Mouse (Mus musculus) MN1 (cell line): Measurements from ENCODE around the gene Hdac7.

Experiments used
- DNase-seq: peaks from one replicate; pipeline ENCODE4 v3.0.0-alpha.2; 2016; ENCODE audit warnings: low spot score

Hdac7 gene

DNA sequence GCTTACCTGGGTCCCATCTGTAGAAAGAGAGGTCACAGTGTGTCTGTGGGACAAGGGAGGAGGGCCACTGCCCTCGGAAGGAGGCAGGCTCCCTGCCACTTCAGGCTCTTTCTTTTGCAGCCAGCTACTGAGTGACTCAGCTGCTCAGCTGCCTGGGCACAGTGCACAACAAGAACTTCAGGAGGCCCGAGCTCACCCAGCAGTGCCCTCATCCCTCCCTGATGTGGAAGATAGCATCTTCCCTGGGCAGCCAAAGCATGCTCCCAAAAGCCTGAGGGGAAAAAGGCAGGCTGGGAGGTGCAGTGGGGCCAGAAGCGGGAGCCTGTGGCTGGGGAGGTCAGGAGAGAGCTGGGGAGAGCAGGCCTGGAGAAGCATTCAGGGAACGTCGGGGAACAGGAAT, 29.6 kb downstream of the Hdac7 start:
- DNase-seq, result peak; percentile 65

- peak; percentile 87 for DNase-seq
Observed at GRCm38 (mm10) chr15:97813452-97814204, 30.7 kb downstream of the Hdac7 start.

- no peak for DNase-seq
Observed at GRCm38 (mm10) chr15:97812875-97813274, 31.4 kb downstream of the Hdac7 start.

DNA sequence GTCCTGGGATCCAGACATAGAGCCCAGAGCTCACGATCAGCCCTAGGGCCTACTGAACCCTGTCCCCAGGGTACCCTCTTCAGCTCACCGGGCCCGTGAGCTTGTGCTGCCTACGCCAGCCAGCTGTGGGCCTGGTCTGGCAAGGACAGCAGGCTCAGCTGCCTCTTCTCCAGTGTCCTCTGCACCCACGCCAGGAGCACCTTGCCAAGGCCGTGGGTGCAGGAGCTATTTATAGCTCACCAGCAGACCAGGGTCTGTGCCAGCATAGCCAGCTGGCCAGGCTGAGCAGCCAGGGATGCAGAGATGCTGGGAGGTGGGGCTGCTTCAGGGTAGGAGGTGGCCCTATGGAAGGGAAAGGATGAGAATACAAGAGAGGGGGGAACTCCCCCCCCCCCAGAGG, 32.2 kb downstream of the Hdac7 start:
- DNase-seq, result peak; percentile 95

DNA sequence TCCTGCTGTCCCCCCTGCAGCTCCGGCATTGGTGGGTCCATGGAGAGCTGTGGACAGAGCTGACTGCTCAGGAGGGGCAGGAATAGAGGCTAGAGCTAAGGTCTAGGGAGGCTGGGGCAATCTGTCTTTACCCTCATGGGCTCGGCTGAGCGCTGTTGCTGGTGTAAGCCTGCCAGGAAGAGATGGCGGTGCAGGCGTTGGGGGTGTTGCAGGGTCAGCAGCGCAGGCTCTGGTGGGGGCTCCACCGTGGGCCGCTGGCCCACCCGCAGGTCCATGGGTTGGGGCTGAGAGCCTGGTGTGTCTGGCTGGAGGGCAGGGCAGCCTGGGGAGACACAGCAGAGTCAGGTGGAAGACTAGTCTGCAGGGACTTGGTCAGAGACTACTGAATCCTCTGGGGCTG, 33.0 kb downstream of the Hdac7 start:
- DNase-seq, result no peak

DNA sequence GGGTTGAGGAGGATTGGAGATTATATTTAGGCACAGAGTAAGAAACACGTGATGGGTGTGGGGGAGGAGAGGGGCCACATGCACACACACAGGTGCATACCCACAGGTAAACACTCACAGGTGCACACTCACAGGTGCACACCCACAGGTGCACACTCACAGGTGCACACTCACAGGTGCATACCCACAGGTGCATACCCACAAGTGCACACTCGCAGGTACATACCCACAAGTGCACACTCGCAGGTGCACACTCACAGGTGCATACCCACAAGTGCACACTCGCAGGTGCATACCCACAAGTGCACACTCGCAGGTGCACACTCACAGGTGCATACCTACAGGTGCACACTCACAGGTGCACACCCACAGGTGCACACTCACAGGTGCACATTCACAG, 33.9 kb downstream of the Hdac7 start:
- DNase-seq, result no peak

DNA sequence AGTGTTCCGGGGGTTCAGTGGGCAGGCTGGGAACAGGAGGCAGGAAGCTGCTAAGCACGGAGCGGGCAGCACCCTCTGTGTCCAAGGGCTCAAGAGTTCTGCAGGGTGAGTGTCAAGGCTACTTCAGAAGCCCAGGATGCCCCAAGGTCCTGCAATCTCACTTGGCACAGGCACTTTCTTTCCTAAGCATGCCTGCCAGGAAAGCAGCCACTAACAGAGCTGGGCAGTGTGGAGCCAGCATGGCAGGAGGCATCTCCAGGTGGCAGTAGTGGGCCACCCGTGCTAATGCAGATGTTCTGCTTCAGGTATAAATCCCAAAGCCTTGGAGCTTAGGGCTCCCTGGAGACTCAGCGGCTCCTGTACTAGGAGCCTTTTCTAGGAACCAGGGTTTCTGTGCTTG, 34.4 kb downstream of the Hdac7 start:
- peak; percentile 57 for DNase-seq

GRCm38 (mm10) chr15:97809206-97809605, 35.1 kb downstream of the Hdac7 start:
- no peak for DNase-seq

- DNase-seq, result no peak
Observed at GRCm38 (mm10) chr15:97808532-97808931, 35.8 kb downstream of the Hdac7 start.

DNA sequence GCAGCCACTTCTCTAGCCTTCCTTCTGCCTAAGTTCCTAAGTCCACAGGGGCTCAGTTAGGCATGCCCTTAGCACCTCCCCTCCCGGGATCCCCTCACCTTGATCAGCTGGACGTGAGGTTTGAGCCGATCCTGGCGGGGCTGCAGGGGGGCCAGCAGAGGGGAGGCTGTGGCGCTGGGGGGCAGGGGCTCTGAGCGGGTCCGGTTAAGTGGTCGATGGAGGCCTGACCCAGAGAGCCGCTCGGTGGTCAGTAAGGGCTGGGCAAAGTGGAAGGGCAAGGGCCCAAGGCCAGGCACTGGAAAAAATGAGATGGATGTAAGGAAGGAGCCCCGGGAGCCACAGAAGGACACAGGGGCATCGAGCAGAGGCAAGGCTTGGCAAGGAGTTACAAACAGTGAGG, 36.4 kb downstream of the Hdac7 start:
- no peak for DNase-seq

DNA sequence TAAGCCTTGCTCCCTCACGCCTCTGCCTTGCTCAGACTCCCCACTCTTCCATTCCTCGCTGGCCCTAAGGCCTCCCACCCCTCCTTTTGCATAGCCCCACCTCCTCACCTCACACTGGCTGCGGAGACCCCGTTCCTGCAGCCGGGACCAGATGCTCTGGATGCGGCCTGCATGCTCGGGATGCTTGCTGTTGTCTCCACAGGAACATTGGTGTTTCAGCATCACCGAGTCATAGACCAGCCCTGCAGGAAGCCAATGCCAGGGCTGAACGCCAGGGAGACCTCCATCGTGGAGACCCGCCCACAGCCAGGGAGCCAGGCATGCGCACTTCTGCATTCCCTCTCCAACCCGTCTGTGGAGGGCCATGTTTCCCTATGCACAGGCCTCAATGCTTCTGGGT, 41.7 kb downstream of the Hdac7 start:
- no peak for DNase-seq

DNA sequence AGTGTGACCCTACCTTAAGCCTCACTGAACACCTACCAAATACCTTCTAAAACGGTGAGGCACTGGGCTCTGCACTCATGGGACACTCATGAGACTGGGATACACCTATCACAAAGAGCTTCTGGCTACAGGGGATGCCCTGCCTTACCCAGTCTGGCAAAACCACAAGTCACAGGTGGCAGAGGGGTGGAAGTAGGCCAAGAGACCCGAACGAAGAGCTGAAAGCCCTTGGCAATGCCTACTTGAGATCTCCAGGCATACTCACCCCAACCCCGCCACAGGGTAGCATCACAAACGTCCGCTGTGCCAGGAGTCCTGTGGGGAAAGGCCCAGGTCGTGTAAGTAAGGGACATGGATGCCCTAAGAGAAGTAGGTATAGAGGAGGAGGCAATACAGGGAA, 42.5 kb downstream of the Hdac7 start:
- no peak for DNase-seq

GRCm38 (mm10) chr15:97800853-97801252, 43.4 kb downstream of the Hdac7 start:
- DNase-seq, result no peak

DNA sequence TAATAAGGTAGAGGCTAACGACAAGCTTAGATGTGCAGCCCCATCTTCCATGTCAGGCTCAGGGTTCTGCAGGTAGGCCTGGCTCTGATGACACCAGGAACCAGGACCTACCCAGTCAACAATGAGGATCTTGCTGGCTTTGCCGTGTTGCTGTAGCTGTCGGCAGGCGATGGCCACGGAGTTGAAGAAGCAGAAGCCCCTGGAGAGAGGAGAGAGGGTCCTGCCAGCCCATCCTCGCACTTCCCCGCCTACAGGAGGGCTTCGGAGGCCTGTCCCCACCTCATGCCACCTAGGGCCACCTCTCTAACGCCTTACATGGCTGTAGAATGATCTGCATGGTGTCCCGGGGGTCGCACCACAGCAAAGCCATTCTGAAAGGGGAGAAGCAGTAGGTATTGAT, 44.9 kb downstream of the Hdac7 start:
- DNase-seq, result no peak

DNA sequence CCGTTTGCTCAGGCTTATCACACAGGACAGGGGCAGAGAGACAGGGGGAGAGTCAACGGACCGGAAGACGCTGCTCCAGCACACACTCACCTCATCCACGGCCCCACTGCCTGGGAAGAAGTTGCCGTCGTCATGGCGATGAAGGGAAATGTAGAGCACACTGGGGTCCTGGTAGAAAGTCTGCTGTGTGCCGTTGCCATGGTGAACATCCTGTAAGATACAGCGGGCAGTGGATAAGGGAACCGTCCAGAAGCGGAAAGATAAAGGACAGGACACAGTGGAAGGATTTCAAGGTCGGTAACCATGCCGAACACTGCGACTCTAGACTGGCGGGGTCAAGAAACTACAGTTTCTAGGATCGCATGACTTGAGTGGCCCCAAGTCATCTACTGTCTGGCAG, 46.2 kb downstream of the Hdac7 start:
- no peak for DNase-seq

- no peak for DNase-seq
Observed at GRCm38 (mm10) chr15:97796674-97797310, 47.5 kb downstream of the Hdac7 start.

- DNase-seq, result no peak
Observed at GRCm38 (mm10) chr15:97795559-97796235, 48.6 kb downstream of the Hdac7 start.

- no peak for DNase-seq
Observed at GRCm38 (mm10) chr15:97794268-97794667, 50.0 kb downstream of the Hdac7 start.

- DNase-seq, result no peak
Observed at GRCm38 (mm10) chr15:97793386-97794153, 50.7 kb downstream of the Hdac7 start.

- no peak for DNase-seq
Observed at GRCm38 (mm10) chr15:97791126-97791700, 53.1 kb downstream of the Hdac7 start.

- DNase-seq, result peak; percentile 71
Observed at GRCm38 (mm10) chr15:97789761-97790505, 54.4 kb downstream of the Hdac7 start.
